Mouse (Mus musculus) MEL (cell line): ENCODE results near the gene Pde4dip. TPM values are rescaled to one million over a fixed set of nuclear protein-coding genes. Genes with fewer than 3 reads are reported as not detected.

Source experiments
- DNase-seq: peaks from one replicate; pipeline ENCODE4 v3.0.0; 2011; ENCODE audit warnings: low read depth, low spot score
- H3K27ac ChIP-seq: 2 replicates; pipeline ENCODE4 v1.5.1; 2012; ENCODE audit warnings: low read depth, mild to moderate bottlenecking, control low read depth, low read length, moderate library complexity; ENCODE audit not compliant: control insufficient read depth
- H3K27me3 ChIP-seq, 2 experiments: fragments of 150-350 bp in 1 of 2; sonication (generic) in 1 of 2; 2 replicates each; pipeline ENCODE4 v1.6.1; 2012; ENCODE audit warnings: low read length in 2 of 2, mild to moderate bottlenecking in 2 of 2, improper control_type of control experiment in 1 of 2, moderate library complexity in 1 of 2; ENCODE audit not compliant: insufficient read depth in 2 of 2, control insufficient read depth in 1 of 2
- H3K36me3 ChIP-seq, 2 experiments: 2 replicates each; pipeline ENCODE4 v1.6.1; 2012 to 2014; ENCODE audit warnings: low read length in 2 of 2, improper control_type of control experiment in 1 of 2, inconsistent platforms in 1 of 2, mild to moderate bottlenecking in 1 of 2; ENCODE audit not compliant: insufficient read depth in 2 of 2, control insufficient read depth in 1 of 2
- H3K4me1 ChIP-seq, 2 experiments: fragments of 150-350 bp in 1 of 2; sonication (generic) in 1 of 2; 2 replicates each; pipeline ENCODE4 v1.6.1; 2012; ENCODE audit warnings: low read length in 2 of 2, improper control_type of control experiment in 1 of 2, mild to moderate bottlenecking in 1 of 2; ENCODE audit not compliant: insufficient read depth in 2 of 2, control insufficient read depth in 1 of 2
- H3K4me3 ChIP-seq, 2 experiments: fragments of 150-350 bp in 1 of 2; sonication (generic) in 1 of 2; 2 replicates each; pipeline ENCODE4 v1.5.1; 2012; ENCODE audit warnings: low read depth in 2 of 2, low read length in 2 of 2, mild to moderate bottlenecking in 2 of 2, moderate library complexity in 2 of 2, control low read depth in 1 of 2, improper control_type of control experiment in 1 of 2; ENCODE audit not compliant: control insufficient read depth in 1 of 2, insufficient read depth in 1 of 2
- H3K79me2 ChIP-seq: 2 replicates; pipeline ENCODE4 v1.6.1; 2012; ENCODE audit warnings: mild to moderate bottlenecking, low read length, moderate library complexity; ENCODE audit not compliant: control insufficient read depth, poor library complexity, insufficient read depth
- H3K9ac ChIP-seq: 2 replicates; pipeline ENCODE4 v1.6.1; 2012; ENCODE audit warnings: low read depth, mild to moderate bottlenecking, control low read depth, low read length, moderate library complexity; ENCODE audit not compliant: control insufficient read depth, poor library complexity, severe bottlenecking
- H3K9me3 ChIP-seq: fragments of 150-350 bp; sonication (generic); replicated peaks from 2 replicates; pipeline ENCODE4 v1.6.1; 2012; ENCODE audit warnings: mild to moderate bottlenecking, low read length, improper control_type of control experiment, moderate library complexity; ENCODE audit not compliant: insufficient read depth
- E2F4 ChIP-seq: IDR thresholded peaks from 2 replicates; pipeline ENCODE4 v1.6.1; 2011; ENCODE audit warnings: low read depth, low read length, improper control_type of control experiment, borderline replicate concordance
- ETS1 ChIP-seq: IDR thresholded peaks from 2 replicates; pipeline ENCODE4 v1.6.1; 2012; ENCODE audit warnings: low read depth, mild to moderate bottlenecking, inconsistent platforms, low read length, improper control_type of control experiment, moderate library complexity
- GATA1 ChIP-seq: IDR thresholded peaks from 2 replicates; pipeline ENCODE4 v1.6.1; 2011; ENCODE audit warnings: low read depth, low read length, improper control_type of control experiment
- HCFC1 ChIP-seq: IDR thresholded peaks from 2 replicates; pipeline ENCODE4 v1.6.1; 2012; ENCODE audit warnings: low read depth, mild to moderate bottlenecking, inconsistent platforms, low read length, improper control_type of control experiment, moderate library complexity
- JUND ChIP-seq: IDR thresholded peaks from 2 replicates; pipeline ENCODE4 v1.6.1; 2011; ENCODE audit warnings: low read depth, mild to moderate bottlenecking, improper control_type of control experiment, low read length
- KAT2A ChIP-seq: conservative IDR thresholded peaks from 2 replicates; pipeline ENCODE4 v1.6.1; 2012; ENCODE audit warnings: low read depth, low read length, improper control_type of control experiment, inconsistent platforms
- MEF2A ChIP-seq: IDR thresholded peaks from 2 replicates; pipeline ENCODE4 v1.6.1; 2014; ENCODE audit warnings: low read depth, mild to moderate bottlenecking, inconsistent platforms, low read length, improper control_type of control experiment; ENCODE audit not compliant: poor library complexity, insufficient replicate concordance, severe bottlenecking; ENCODE audit errors: extremely low read depth
- NRF1 ChIP-seq: IDR thresholded peaks from 2 replicates; pipeline ENCODE4 v1.6.1; 2014; ENCODE audit warnings: low read depth, mild to moderate bottlenecking, inconsistent platforms, low read length, improper control_type of control experiment, moderate library complexity; ENCODE audit not compliant: poor library complexity, insufficient read depth, severe bottlenecking
- SIN3A ChIP-seq: IDR thresholded peaks from 2 replicates; pipeline ENCODE4 v1.6.1; 2012; ENCODE audit warnings: low read length, improper control_type of control experiment, inconsistent platforms
- SMC3 ChIP-seq: IDR thresholded peaks from 2 replicates; pipeline ENCODE4 v1.6.1; 2011; ENCODE audit warnings: low read depth, low read length, improper control_type of control experiment
- TBP ChIP-seq: IDR thresholded peaks from 2 replicates; pipeline ENCODE4 v1.8.0; 2011; ENCODE audit warnings: low read depth, low read length, improper control_type of control experiment
- TCF12 ChIP-seq: IDR thresholded peaks from 2 replicates; pipeline ENCODE4 v1.6.1; 2014; ENCODE audit warnings: low read depth, mild to moderate bottlenecking, inconsistent platforms, low read length, improper control_type of control experiment, moderate library complexity
- UBTF ChIP-seq: IDR thresholded peaks from 2 replicates; pipeline ENCODE4 v1.6.1; 2012; ENCODE audit warnings: low read depth, mild to moderate bottlenecking, inconsistent platforms, low read length, improper control_type of control experiment, moderate library complexity, borderline replicate concordance; ENCODE audit not compliant: insufficient read depth
- USF1 ChIP-seq: IDR thresholded peaks from 2 replicates; pipeline ENCODE4 v1.6.1; 2014; ENCODE audit warnings: low read depth, mild to moderate bottlenecking, inconsistent platforms, low read length, improper control_type of control experiment, moderate library complexity
- ZC3H11A ChIP-seq: IDR thresholded peaks from 2 replicates; pipeline ENCODE4 v1.6.1; 2012; ENCODE audit warnings: low read depth, mild to moderate bottlenecking, inconsistent platforms, low read length, improper control_type of control experiment
- ZKSCAN1 ChIP-seq: IDR thresholded peaks from 2 replicates; pipeline ENCODE4 v1.6.1; 2012; ENCODE audit warnings: low read depth, mild to moderate bottlenecking, inconsistent platforms, low read length, improper control_type of control experiment, moderate library complexity
- polyA plus RNA-seq, 2 experiments: library from polyadenylated mRNA; stranded (reverse) in 1 of 2; unstranded in 1 of 2; fragments of >175 nt in 1 of 2; fragments of >200 nt in 1 of 2; gene quantifications; 2 replicates each; pipeline versions ENCODE4 v1.2.1 to v1.2.4; 2012; ENCODE audit warnings: low replicate concordance in 2 of 2, low read depth in 1 of 2; ENCODE audit not compliant: insufficient read length in 2 of 2, insufficient read depth in 1 of 2, missing spikeins in 1 of 2
- total RNA-seq: library from RNA; depleted of rRNA; stranded (reverse); fragments of 300-350 nt; gene quantifications from 2 replicates; pipeline ENCODE4 v1.2.3, GENCODE M21; 2012

The Pde4dip gene
- total and polyA plus RNA-seq, 3 experiments, result 47.6 to 52.4 TPM; not detected in 1

GRCm38 (mm10) chr3:97846448-97846847 lies 42.1 kb downstream of the Pde4dip start (continued):
- no peak for TF ChIP-seq MEF2A
- TF ChIP-seq NRF1, result no peak

GRCm38 (mm10) chr3:97844821-97845201 lies 43.7 kb downstream of the Pde4dip start:
- H3K79me2 ChIP-seq, result no peaks in the 10 kb centered on the region
- TF ChIP-seq GATA1 (no peak), E2F4 (no peak), SIN3A (no peak), UBTF (no peak), USF1 (no peak), SMC3 (no peak), KAT2A (no peak), ZC3H11A (no peak)
- H3K4me3 ChIP-seq, result no peak overlapping the region
- H3K27me3 ChIP-seq, result no peaks in the 10 kb centered on the region; a peak in 1 of 4 replicates
- no peaks in the 10 kb centered on the region for H3K9me3 ChIP-seq
- no peak overlapping the region for H3K9ac ChIP-seq
- H3K4me1 ChIP-seq, result no peaks in the 10 kb centered on the region
- no peak overlapping the region for H3K27ac ChIP-seq
- DNase-seq, result no peak
- no peaks in the 10 kb centered on the region for H3K36me3 ChIP-seq

GRCm38 (mm10) chr3:97844163-97844820 lies 44.2 kb downstream of the Pde4dip start:
- no peaks in the 10 kb centered on the region for H3K79me2 ChIP-seq
- no peaks in the 10 kb centered on the region; a peak in 1 of 4 replicates for H3K27me3 ChIP-seq
- no peak for TF ChIP-seq ZKSCAN1
- TF ChIP-seq, all 39 proteins: peak for 0
- Histone ChIP-seq H3K4me1 (no peaks in the 10 kb centered on the region), H3K4me3 (no peak overlapping the region), H3K9me3 (no peaks in the 10 kb centered on the region), H3K27ac (no peak overlapping the region), H3K36me3 (no peaks in the 10 kb centered on the region), H3K9ac (no peak overlapping the region)
- no peak for DNase-seq

- Histone ChIP-seq H3K4me1 (no peaks in the 10 kb centered on the region), H3K27ac (no peak overlapping the region), H3K27me3 (no peaks in the 10 kb centered on the region; a peak in 1 of 4 replicates), H3K9ac (no peak overlapping the region), H3K9me3 (no peaks in the 10 kb centered on the region), H3K4me3 (no peak overlapping the region), H3K36me3 (no peaks in the 10 kb centered on the region), H3K79me2 (no peaks in the 10 kb centered on the region)
- TF ChIP-seq HCFC1 (no peak), ETS1 (no peak), TCF12 (no peak), SIN3A (no peak), JUND (no peak), USF1 (no peak), SMC3 (no peak), TBP (no peak)
- DNase-seq, result no peak
These were observed 45.9 kb downstream of the Pde4dip start for GRCm38 (mm10) chr3:97842641-97843040.
